Mouse (Mus musculus): ENCODE results near the gene Rnf114.

The Rnf114 gene

GRCm38 (mm10) chr2:167491757-167492708 is at the start of gene Rnf114:
Rnf114 (plus strand) TSS chr2:167492645.
- DNase-seq, result no peak

- DNase-seq, result no peak
Measured at GRCm38 (mm10) chr2:167443411-167444193, 48.8 kb upstream of the Rnf114 start.

DNA sequence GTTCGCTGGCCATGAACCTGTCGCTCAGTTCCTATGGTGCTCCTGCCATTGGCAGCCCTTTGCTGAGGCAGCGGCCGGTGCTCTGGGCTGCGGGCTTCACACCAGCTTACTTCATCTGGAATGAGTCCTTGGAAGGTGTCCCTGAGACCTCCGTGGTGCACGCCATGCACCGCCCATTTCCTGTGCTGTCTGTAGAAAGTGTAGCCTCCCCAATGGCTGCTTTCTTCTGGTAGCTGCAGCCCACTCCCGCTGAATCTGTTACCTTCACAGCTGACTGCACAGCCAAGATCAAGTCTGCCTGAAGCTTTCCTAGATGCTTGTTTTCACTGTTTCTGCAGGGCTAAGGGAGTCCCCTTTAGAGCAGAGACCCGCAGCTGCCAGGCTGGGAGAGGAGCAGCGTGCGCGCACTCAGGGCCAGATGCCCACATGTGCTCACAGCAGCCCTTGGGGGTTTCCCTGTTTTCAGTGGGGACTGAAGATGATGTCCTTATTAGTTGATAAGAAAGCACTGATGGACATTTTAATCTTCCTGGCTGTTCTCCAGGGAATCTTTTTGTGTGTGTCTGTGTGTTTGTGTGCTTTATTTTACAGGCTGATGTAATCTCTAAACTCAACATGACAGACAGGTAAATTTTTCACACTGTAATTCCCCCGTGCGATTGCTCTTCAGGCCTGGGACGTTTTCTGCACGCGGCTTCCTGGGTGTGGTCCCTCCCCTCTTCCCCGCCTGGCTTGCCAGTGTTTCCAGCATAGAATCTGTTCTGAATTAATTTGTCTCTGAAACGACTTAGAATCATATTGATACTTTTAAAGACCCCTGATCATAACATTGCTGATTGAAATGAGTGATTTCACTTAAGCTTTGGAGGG is 46.3 kb upstream of the Rnf114 start:
- DNase-seq, result no peak

DNA sequence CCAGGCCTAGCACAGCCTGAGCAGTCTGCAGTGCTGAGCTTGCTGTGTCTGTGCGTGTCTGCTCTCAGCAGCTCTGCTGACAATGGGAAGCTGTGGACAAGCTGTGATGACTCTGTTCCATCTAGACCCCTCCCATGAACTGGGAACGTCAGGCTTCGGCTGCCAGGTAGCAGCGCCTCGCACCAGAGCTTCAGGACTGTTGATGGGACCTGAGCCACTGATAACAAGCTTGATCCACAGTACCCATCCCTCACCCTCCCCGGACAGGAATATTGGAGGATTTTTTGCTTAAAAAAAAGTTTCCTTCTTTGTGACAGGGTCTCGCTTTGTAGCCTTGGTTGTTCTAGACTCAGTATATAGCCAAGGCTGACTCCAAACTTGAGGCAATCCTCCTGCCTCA is 45.2 kb upstream of the Rnf114 start:
- no peak for DNase-seq

DNA sequence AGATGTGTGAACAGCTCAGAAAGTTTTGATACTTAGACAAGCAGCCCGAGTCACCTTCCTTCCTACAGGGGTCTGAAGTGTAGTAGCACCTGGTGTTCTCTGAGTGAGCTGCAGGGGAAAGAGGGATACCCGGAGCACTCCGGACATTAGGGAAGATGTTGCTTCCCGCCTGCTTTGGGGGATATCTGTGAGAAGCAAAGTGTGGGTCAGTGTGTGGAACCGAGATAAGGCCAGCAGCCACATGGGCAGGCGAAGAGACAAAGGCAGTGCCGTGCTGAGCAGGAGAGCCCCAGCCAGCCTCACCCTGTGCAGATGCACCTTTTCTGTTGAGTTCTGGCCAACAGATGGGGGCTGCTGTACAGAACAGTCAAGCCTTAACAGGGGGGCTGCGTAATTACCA is 44.8 kb upstream of the Rnf114 start:
- DNase-seq, result no peak

DNA sequence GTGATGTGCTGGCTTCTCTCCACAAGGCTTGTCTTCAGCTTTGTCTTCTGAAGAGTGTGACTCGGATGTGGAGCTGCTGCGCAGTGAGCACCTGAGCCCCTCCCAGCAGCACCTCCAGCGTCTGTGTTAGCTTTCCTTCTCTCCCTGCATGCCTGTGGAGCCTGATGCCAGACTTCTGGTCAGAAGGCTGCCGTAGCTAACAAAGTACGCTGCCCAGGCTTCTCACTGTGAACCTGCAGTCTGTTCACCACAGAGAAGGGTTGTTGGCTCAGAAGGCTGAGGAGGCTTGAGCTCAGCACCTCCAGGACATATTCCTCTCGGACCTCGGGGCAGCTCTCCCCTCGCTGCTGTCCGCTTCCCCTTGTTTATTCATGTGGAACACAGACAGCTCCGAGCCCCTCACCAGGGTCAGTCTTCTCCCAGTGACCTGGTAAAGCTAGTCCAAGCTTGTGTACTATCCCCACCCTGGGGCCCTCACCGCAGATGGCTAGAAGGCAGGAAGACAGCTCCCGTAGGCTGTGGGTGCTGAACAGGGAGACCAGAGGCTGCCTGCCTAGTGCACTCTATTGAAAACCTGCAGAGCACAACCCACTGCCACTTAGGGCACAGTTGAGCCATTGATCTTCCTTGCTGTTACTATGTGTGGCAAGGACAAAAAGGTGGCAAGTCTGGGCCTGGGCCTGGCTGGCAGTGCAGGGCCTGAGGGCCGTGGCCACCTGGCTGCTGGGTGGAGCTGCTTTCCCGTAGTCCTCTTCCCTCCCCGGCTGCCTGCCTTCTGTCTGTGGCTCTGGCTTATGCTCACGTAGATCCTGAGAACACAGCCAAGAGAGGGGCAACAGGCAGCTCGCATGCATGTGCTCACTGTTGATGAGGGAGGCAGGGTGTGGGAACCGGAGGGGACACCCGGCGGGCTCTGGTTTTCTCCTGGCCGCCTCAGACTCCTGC is 42.8 kb upstream of the Rnf114 start:
- DNase-seq, result no peak

DNA sequence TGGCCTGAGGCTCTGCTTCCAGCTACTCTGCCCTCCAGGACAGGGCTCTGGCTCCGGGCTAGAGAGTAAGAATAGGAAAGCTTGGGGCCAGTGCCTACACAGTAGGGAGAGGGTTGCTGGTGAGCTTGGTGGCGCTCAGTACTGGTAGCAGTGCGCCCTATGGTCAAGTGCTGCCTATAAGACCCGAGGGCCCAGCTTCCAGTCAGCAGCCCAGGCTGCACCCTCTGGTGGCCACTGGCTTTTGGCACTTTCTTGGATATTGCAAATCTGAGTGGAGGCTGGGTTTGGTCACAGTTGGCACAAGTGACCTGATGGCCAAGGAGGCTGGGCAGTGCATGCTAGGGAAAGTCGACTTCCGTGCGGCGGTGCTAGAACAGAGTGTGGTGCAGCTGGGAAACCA is 41.8 kb upstream of the Rnf114 start:
- no peak for DNase-seq

DNA sequence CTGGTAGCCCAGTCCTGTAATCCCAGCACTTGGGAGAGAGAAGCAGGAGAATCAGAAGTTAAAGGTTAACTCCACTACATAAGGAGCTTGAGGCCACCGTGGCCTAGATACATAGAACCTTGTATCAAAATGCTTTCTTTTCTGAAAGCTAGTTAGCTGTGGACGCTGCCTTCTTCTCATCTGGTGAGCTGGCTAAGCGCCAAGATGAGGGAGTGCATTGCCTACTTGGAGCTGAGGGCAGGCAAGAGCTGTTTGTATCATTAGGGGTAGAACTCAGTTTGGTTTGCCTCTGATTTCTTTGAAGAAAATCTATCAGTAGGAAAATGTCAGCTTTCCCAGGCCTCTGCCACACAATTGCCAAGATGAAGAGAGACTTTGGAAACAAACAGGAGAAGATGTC is 38.6 kb upstream of the Rnf114 start:
- peak; percentile 52 for DNase-seq

- DNase-seq, result no peak
Measured at GRCm38 (mm10) chr2:167456361-167457020, 36.0 kb upstream of the Rnf114 start.

- DNase-seq, result no peak
Measured at GRCm38 (mm10) chr2:167457213-167457612, 35.2 kb upstream of the Rnf114 start.

- DNase-seq, result no peak
Measured at GRCm38 (mm10) chr2:167458548-167458947, 33.9 kb upstream of the Rnf114 start.

GRCm38 (mm10) chr2:167459071-167459865 is 33.2 kb upstream of the Rnf114 start:
- DNase-seq, result no peak

DNA sequence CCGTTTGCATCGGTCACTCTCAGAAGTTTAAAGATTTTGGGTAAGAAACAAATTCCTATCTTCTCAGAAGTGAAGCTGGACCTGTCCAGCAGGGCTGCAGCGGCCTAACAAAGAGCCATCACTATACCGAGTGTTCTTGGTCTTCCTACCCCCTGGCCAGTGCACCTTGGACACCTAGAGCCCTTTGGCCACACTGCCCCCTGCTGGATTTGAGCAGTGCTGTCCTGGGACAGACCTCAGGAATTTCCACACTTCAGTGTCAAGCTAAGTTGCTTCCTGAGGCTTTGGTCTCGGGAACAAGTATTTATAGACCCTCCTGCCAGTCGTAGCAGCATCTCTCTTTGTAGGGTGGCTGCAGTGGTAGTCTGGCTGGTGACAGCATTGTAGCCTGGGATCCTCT is 29.5 kb upstream of the Rnf114 start:
- DNase-seq, result no peak

DNA sequence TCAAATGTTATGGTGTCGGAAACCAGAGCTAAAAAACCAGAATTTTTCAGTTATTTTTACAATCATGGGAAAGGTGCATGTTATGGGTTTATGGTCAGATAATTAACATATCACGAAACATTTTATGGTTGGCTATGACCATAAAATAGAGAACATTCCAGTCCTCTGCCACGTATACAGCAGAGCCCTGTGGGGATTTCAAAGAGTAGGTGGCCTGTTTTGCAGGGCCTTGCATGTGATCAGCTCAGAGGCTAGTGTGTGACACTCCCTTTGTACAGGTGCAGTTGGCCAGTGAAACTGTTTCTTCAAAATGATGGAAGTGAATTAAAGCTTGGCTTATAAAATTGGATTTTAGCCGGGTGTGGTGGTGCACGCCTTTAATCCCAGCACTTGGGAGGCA is 28.6 kb upstream of the Rnf114 start:
- DNase-seq, result no peak

GRCm38 (mm10) chr2:167465951-167466350 is 26.5 kb upstream of the Rnf114 start:
- no peak for DNase-seq

DNA sequence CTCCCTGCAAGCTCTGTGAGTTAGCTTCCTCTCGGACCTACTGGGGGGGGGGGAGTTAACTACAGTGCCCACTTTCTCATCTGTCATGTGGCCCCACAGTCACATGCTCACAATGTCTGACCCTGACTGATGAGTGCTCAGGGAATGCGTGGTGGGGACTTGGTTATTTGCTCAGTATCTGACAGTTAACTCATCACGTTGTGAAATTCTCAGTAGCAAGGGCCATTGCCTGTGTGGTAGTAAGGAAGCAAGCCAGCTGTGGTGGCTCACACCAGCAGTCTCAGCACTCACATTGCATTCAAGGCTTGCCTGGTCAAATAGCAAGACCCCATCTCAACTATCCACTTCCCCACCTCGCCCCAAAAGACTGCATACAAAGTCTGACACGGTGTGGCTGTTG is 25.2 kb upstream of the Rnf114 start:
- no peak for DNase-seq

DNA sequence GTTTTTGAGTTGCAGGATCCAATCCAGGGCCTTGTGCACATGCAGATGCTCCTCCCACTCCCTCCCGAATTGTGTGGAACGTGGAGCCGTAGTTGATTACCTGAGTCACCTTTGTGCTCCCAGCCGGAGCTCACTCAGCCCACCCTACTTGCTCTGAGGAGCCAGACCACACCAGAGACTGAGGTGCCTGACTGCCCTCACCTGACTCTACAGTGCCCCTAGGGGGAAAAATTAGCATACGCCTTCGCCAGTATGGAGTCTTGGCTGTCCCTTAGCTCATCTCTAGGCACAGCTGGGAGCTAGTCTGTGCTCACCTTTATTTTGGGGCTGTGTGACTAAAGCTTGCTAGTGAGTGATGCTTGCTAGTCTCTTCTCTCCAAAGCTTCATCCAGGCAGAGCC is 24.0 kb upstream of the Rnf114 start:
- DNase-seq, result no peak

- no peak for DNase-seq
Measured at GRCm38 (mm10) chr2:167470611-167471010, 21.8 kb upstream of the Rnf114 start.

- no peak for DNase-seq
Measured at GRCm38 (mm10) chr2:167471585-167471984, 20.9 kb upstream of the Rnf114 start.

DNA sequence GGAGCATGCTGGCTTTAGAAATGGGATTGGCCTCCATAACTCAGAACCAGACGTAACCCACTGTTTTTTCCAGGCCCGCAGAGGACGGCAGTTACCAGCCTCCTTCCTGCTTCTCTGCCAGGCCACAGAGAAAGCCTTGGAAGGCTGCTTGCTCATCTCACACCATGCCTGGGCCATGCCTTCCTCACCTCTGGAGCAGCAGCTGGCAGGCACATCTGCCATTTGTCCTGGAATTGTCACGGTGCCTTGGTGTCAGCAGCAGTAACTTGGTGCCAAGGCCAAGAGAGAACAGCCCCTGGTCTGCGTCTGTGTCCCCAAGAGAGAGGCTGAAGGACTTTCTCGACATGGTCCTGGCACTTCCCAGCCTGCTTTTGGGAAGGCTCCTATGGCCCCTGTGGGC is 18.2 kb upstream of the Rnf114 start:
- no peak for DNase-seq

All from right cerebral cortex, adult 18-20 months (tissue).